Mouse (Mus musculus): ENCODE results near the gene Arl5c.
A peak's percentile ranks its signal among the peaks of the same experiment; 100 is the strongest.

The Arl5c gene

DNA sequence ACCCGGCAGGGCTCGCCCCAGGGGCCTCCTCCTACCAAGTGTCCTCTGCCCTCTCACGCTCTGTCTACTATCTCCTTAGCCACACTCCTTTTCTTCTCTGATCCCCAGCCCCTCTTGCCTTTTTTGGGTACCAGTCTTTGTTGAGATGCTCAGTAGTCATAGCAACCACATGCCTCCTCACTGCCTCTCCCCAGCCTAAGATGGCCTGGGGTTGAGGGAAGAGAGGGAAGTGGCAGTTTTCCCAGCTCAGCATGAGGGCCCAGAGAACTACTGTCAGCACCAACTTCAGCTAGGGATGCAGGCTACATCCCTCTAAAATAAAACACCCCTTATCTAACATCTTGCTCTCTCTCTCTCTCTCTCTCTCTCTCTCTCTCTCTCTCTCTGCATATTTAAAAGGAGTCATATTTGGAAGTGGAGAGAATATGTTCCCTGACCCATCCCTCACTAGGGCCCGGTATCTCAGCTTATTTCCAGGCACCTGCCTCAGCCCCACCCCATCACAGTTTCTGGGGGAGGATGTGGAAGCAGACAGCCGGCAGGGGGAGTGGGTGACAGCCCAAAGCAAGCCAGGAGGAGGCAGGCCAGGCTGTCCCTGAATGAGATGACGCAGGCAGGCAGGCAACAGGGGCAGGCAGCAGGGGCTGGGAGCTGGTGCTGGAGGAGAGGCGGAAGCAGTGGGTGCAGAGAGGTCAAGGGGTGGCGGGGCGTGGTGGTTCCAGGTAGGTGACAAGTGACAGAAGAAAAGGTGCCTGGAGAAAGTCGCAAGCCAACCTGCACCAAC is 23.1 kb upstream of the Arl5c start:
- peak; percentile 73 to 80 for DNase-seq

DNA sequence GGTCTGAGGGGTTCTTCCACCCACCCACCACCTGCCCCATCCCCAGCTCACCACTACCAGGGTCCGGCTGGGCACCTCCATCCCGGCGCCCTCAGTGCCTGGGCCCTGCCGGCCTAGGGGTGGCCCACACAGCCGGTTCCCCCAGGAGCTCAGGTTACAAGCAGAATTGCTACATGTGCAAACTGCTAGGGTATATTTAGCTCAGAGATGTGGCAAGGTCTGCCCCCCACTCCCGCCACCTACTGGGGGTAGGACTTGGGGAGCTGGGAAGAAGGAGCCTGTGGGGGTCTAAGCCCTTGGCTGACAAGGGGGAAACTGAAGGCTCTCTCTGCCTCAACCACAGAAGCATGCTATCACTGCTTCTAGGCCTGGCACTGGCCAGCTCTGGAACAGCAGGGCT is 22.2 kb upstream of the Arl5c start:
- DNase-seq, result peak; percentile 47 to 64

DNA sequence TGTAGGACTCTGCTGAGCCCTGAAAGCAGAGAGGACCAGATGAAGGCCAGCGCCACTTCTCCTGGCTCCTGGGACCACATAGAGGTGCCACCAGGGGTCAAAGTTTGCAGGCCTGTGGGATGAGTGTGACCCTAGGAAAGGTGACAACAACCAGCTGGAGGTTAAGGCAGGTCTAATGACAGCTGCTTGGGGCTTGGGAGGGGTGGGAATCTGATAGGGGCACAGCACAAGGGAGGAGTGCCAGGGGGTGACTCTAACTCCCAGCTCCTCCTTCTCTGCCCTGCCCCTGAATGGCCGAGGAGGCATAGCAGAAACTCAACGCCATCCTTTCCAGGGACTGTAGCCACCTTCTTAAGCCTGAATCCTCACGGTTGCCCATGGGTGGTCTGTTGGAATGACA is 20.8 kb upstream of the Arl5c start:
- DNase-seq, result no peak

DNA sequence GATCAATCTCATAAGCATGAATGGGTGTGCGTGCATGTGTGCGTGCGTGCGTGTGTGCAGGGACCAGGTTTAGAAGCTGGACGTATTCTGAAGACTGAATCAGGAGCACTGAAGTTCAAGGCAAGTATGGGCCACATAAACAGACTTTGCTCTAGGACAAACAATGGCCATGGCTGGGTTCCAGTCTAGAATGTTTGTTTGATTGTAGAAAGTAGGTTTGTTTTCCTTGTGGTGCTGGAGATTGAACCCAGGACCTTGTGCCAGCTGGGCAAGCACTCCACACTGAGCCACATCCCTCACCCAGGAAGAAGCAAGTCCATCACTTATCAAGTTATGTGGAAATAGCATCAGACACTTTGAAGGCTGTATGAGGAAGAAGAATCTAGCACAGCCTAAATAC is 20.2 kb upstream of the Arl5c start:
- DNase-seq, result peak in 1 of 2 experiments; percentile 54

DNA sequence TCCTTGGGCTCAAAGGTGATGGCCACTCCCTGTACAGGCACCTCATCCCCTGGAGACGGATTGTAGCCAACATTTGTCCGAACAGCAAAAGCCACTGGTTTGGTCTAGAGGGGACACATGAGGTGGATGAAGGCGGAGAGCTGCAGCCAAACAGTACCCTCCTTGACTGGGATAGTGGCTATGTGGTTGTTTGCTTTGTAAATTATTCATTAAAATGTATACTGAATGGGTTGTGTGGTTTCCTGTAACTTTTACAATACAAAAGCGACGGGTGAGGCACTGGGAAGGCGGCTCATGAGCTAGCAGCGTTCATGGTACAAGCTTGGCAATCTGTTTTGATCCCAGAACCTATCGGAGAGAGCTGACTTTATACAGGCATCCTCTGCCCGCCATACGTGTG is 16.9 kb upstream of the Arl5c start:
- DNase-seq, result no peak

DNA sequence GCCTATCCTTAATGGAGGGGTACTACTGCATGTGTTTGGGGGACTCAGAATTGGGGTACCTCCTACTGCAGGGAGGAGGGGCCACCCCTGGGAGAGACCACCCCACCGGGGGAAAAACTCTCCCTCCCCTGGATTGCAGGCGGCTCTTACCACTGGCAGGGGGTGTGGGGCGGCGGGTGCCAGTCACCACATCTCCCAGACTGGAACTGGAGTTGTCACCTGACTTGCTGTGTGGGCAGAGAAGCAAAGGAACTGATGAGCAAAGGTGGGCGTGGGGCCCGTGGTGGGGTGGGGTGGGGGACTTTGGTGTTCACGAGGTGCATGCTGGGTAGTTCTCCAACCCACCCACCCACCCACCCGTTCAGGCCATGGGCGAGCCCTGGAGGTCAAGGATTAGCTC is 15.7 kb upstream of the Arl5c start:
- no peak for DNase-seq

DNA sequence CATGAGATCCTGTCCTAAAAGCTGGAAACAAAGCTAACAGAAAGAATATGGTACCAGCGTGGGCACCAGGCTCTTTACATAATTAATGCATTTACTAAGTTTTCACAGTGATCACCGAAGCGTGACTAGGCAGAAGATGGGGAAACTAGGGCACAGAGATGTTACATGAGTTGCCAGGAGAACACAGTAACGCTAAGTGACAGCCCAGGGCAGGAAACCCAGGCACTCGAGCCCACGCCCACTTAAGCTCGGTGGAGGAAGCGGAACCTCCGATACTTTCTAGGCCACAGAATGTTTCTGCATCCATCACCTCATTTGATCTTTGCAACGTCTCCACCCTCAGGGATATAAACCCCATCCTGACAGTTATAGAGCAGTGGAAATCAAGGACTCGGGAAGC is 12.1 kb upstream of the Arl5c start:
- no peak for DNase-seq

DNA sequence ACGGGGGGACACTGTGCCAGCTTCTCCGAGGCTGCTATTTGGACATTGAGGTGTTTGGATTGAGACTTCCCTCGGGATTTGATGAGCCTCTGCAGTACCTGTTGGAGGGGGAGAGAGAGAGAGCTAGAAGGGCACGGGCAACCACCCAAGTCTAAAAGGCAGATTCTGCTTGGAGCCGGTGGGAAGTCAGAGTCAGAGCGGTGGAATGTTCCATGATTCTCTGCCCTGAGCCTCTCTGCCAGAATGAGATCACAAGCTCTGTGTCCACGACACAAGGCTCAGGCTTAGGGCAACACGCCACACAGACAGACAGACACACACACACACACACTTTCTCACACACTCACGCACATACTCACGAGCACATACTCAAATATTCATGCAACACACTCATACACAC is 9.7 kb upstream of the Arl5c start:
- DNase-seq, result peak in 1 of 2 experiments; percentile 26

DNA sequence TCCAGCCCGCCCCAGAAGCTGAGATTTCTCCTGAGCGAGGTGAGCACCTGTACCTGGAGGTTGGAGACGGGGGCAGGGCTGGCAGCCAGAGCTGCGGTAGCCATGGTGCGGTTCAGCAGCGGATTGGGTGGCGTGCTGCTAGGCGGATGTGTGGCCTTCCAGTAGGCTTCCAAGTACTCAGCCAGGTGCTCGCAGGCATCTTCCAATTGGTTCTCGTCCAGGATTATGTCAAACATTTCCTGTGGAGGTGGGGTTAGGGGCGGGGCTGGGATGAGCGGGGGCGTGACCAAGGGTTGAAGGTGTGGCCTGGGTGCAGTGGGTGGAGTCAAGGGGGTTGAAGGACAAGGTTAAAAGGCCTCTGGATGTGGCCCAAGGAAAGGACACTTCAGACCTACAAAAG is 9.1 kb upstream of the Arl5c start:
- DNase-seq, result peak; percentile 66 to 72

DNA sequence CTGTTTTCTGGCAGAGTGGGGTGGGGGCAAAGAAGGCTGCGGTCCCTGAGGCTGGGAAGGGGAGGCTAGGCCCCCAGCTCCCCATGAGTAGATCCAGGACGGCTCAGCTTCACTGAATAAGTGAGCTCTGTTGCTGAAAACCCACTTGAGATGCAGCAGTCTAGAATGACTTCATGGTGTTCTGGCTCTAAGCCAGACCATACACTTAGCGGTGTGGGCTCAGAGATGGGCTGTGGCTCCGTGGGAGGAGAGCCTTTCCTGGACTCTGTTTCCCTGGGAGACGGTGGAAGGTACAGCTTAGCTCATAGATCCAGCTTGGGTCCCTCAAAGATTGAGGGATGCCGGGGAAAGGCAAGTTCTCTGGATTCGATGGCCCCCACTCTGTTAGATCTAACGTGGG is 8.2 kb upstream of the Arl5c start:
- peak in 1 of 2 experiments; percentile 30 for DNase-seq

DNA sequence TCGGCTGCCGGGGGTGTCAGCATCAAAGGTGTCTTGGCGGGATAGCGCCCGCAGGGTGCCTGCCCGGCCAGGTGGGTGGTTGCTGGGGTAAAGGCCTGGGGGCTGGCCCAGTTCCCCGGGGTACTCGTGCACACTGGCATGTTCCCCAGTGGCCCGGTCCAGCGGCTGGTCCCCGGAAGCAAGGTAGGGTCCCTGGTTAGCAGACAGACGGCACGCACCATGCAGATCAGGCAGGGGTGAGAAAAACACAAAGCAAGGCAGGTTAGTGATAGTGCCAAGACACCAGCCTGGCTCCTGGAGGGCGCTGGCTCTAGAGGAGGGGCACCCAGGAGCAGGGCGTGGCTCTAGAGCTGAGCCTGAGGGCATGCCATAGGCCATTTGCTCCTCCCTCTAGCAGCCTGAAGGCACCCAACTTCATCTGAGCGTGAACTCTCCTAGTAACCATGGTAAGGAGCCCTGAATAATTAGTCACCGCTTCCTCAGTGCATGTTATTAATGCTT is 7.2 kb upstream of the Arl5c start:
- DNase-seq, result peak; percentile 59

DNA sequence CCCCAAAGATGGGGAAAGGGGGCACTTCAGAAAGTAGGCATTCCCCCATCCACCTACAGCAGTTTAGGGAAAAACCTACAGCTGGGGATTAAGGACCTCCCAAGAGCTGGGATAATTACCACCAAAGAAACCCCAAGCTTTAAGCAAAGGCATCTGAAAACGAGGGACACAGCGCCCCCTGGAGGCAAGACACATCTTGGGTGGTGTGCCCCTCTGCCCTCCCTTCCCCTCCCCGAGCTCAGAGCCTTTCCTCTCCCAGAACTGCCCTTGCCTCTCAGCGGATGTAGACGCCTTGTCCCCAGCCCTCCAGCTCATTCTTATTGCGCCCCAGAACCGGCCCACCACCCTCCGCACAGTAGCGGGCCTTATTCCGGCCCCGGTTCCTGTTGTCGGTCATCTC is 6.6 kb upstream of the Arl5c start:
- peak; percentile 75 to 83 for DNase-seq

DNA sequence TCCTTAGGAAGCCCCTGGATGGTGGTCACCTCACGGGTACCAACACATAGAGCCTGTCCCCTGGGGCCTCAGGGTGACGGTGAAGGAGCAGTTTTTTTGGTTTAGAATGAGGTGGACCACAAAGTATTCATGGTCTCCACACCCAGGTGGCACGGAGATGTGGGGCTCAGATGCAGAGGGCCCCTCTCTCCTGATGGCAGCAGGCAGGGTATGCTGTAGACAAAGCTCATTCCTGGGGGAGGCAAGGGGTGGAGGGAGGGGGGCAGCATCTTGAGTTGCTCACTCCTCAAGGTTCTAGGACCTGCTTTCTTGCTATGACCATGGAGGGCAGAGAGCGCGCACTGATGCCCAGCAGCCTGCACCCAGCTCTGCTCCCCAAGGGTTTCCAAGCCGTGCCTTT is 6.0 kb upstream of the Arl5c start:
- DNase-seq, result no peak

DNA sequence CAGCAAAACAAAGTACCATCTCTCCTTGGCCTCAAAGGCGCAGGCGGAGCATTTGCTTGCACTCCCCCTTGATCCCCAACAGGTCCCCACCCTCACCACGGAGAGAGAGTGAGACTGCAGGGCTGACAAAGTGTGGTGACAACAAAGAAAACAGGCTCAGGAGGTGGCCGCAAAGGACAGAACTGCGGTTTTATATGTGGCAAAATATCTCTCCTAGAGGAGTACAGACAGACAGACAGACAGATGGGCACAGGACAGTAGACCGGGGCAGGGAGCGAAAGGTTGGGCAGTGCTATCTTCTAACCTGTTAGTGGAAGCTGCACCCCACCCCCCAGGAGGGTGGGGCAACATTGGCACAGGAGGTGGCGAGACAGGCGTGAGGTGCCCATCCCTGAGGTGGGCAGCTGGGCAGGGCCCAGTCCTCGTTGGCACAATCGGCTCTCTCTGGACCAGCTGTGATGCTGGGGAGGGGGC is 5.4 kb upstream of the Arl5c start:
- DNase-seq, result no peak

DNA sequence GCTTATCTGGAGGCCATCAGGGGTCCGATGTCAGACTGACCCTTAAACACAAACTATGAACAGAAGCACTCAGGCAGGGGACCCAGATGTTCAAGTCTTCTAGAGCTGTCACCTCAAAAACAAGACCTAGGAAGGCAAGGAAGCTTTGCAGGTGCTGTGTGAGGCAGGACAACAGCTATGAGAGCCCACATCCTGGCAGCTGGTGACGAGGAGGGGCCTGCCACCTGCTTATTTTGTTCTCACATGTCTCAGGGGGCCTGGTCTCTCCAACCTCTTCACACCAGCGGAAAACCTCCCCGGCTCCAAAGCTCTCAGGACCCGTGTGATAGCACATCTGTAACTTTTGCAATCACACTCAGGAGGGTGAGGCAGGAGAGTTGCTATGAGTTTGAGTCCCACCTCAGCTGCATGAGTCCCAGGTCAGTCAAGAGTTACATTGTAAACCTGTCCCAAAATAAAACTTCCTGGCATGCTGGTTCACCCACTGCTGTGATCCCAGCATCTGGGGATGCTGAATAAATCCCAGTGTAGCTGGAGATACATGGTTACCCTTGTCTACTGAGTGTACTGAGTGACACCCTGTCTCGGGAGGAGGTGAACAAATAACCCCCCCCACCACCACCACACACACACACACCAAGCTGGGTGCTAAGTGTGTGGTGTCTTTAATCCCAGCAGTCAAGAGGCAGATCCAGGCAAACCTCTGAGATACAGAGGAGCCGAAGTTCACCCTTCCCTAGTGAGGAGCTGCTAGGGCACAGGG is 4.6 kb upstream of the Arl5c start:
- DNase-seq, result peak; percentile 13 to 37

DNA sequence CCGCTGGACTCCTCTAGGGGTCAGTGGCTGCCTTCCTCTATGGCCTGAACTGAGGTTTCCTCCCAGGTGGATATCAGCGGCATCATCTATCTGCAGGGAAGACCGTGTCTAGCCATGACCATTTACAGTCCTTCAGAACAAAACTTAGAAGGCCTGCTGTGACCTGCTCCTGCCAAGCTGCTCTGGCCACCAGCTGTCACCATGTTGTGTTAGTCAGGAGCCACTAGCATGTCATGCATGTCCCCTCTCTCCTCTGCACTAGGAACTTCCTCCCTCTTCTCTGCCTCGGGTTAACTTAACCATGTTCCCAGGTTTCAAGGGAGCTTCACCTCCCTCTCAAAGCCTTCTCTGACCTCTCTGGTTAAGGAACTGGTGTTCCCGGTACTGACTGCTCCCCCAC is 3.8 kb upstream of the Arl5c start:
- DNase-seq, result no peak

DNA sequence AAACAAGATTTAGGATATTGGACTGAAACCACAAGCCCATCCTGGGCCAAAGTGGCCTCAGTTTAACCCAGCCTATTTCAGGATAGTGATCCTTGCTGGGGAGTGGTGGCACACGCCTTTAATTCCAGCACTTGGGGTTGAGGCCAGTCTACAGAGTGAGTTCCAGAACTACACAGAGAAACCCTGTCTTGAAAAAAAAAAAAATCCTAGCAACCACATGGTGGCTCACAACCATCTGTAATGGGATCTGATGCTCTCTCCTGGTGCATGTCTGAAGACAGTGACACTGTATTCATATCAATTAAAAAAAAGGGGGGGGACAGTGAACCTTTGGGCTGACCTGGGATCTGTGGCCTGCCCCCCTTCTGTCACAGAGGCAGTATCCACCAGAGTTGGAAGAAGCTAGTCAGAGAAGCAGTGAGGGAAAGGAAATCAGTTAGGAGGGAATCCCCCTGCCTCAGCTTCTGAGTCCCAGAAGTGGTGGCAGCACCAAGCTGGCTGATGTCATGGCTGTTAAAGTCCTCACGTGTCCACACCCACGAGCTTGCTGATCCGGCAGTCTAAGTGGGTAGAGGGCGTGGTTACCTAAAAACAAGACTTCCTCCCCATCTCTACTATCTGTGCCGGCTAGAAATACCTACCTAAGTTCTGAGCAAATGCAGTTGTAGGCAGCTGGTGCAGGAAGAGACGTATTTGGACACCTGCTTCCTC is 3.1 kb upstream of the Arl5c start:
- DNase-seq, result peak in 1 of 2 experiments; percentile 17

DNA sequence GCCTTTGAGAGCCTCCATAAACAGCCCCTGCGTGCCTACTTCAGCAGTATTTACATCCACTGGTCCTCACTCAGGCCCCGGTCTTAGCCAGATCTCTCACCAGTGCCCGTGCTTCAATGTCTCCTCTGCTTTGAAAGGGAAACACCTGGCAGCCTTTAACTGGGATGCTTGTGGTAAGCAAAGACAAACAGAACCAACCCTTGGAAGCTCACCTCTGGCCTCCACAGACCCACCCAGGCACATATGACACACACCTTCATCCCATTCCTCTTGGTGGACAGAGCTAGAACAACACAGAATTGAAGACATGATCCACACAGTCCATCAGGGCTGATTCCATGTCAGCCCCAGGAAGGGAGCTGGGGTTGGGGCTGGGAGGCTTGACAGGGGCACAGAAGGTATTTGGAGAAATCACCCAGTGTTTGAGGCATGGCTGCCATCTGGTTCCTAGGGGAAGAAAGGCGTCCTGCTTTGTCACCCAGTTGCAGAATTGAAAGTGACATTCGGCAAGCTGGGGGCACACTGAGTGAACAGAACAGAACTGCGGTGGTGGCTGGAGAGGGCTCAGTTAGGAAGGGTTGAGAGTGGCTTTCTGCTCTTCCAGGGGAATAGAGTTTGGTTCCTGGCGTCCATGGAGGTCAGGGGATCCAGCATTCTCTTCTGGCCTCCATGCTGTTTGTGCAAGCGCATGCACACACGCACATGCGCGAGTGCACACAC is 2.3 kb upstream of the Arl5c start:
- peak in 1 of 2 experiments; percentile 30 for DNase-seq

DNA sequence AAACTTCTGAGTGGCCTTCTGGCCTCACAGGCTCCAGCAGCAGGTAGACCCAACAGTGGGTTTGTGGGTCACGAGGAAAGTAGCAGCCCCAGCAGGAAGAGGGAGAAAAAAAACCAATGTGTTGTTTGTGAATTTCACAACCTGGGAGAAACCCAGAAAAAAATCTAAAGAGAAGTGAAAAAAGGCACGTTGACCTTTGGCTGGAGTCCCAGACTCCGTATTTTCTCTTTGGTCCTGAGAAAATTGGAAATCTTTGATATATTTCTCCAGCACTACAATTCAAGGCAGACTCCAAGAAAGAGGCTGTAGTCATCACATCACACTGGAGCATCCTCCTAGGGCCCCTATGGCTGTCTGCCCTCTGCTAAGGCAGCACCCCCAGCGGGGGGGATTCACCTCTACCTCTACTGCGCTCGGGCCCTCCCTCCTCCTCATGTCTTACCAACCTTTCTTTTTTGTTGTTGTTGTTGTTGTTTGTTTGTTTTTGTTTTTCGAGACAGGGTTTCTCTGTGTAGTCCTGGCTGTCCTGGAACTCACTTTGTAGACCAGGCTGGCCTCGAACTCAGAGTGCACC is 1.5 kb upstream of the Arl5c start:
- no peak for DNase-seq

DNA sequence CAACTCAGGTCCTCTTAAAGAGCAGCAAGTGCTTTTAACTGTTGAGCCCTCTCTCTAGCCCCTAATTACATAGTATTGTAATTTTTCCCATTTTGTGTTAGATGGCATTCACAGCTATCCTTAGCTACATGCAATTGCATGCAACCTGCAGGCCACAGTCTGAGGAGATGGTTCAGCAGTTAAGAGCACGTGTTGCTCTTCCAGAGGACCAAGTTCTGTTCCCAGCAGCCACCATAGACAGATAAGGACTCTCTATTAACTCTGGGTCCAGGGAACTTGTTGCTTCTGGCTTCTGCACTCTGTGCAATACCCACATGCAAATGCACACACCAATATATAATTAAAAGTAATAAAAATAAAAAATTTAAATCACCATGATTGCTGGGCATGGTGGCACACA is 710 bp upstream of the Arl5c start:
- no peak for DNase-seq

DNA sequence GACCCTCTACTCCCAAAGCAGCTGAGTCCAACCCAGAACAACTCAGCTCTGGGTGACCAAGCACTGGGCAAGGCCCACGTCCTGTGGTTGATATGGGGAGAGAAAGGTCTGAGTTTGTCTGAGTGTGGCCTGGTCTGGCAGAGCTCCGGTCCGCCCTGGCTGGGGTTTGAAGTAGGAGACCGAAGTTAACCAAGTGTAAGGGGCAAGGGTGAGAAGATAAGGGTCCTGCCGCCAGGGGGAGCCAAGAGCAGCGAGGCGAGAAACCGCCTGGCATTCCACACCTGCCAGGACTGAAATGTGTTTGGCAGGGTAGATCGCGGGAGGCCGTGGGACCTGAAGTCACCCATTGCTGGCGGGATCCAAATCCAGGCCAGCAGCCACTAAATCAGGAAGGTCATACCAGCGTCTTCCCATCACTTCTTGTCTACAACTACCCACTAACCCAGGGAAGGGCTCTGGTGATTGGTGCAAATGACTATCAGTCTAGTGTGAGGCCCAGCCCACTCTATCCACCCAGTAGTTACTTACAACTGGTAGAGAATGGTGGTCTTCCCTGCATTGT is 1.4 kb downstream of the Arl5c start:
- peak; percentile 85 to 88 for DNase-seq

DNA sequence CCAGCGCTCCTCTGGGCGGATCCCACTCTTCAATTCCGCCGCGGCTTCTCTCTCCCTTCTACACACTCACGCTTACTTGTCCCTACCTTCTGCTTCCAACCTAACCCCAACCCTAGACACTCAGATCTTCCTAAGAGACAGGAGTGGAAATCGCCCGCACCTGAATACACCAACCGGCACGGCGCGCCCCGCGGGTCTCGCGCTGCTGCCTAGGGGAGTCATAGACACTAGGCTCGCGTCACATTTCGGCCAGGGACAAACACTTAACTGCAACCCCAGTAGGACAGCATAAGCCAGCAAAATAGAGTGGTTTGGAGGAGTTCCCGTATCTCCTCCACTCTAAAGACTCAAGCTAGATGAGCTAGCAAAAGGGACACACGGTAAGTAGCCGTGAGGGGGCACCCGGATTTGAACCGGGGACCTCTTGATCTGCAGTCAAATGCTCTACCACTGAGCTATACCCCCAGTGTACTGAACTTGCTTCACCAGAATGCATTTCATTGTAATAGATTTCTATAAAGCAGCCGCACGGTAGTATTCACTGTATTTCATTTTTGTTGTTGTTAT is 7.4 kb downstream of the Arl5c start:
- peak; percentile 89 to 92 for DNase-seq
